Mouse (Mus musculus): ENCODE results near the gene Btbd11.

DNA sequence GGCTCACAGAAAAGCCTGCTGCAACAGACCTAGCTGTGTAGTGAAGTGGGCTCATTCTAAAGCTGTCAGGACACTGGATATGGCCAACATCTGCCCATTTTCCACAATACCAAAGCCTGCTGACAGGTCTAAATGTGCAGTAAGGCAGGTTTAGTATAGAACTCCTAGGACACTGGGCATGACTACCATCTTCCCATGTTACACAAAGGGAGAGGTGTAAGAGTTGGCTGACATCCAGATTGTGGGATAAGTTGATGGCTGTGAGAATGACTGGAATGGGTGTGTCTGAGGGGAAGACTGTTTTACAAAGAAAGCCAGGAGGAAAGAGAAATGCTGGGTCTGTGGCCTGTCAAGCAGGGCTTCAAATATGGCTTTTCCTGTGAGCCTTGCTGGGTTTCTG, 313.1 kb downstream of the Btbd11 start:
- TF ChIP-seq CTCF (IDR thresholded peaks at IDR 0.05; ENCODE audit: insufficient read depth, low read length), result no peak
- no peak for TF ChIP-seq POLR2A (IDR thresholded peaks at IDR 0.05; ENCODE audit: borderline replicate concordance, extremely low read depth, low read depth, low read length)
